Comparison of ENCODE assay signal across 19 mouse cellular contexts in the genomic region with DNA sequence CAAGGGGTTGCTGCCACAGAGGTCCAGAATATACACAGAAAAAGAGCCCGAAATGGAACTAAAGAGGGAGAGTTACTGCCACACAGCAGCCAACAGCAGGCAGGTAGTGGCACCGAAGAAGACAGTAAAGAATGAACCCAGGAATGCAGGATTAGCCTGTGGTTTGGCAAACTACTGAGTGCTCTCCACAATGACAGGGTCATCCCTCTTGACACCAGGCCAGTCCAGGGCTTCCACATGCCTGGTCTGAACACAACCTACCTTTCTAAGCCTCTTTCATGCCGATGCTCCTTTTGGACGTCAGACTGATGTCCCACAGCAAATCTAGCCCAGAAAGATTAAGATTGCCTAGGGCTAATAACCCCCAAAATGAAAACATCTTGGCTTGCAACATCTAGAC.
"Had no signal": no experiment of that assay in that cellular context is flagged by ENCODE, and none has a peak within 500 bp of the region (broad histone marks: within the 10 kb centered on the region; RNA-seq: fewer than 3 reads in every experiment).

No protein-coding gene starts in this region.

- ATAC-seq: forebrain, embryonic 14.5 days; forebrain, embryonic 15.5 days; forebrain, embryonic 16.5 days; forebrain, postnatal 0 days had no signal

- DNase-seq: cerebellum, adult 8-10 months; cerebellum, adult 9-10 months; cerebellum, adult 9-11 months; cerebellum, postnatal 10 days; cerebellum, postnatal 14 days; cerebellum, postnatal 25 days; cerebellum, postnatal 36 days; embryo, embryonic 11 days; forebrain, postnatal 0 days; gastrocnemius, adult 2 months; gastrocnemius, postnatal 10 days; gastrocnemius, postnatal 14 days; gastrocnemius, postnatal 25 days; gastrocnemius, postnatal 36 days; heart, adult 18-20 months; heart, adult 2 months had no signal
